13 mouse cellular contexts compared by ENCODE assay signal in genomic region chr17:27233298-27233697, GRCm38 (mm10). TPM values are rescaled to one million over a fixed set of nuclear protein-coding genes. Genes with fewer than 3 reads are reported as not detected.
A peak's percentile ranks its signal among the peaks of the same experiment; 100 is the strongest.
DNase-seq lines count a peak whose midpoint lies in the region.
"Had no signal": no experiment of that assay in that cellular context is flagged by ENCODE, and none has a peak within 500 bp of the region (broad histone marks: within the 10 kb centered on the region; RNA-seq: fewer than 3 reads in every experiment).

No protein-coding gene starts in this region.

- intact Hi-C loops in heart, postnatal 14 days (cut with DNase I) = no loop called here

- peak; percentile 92 for DNase-seq in heart, adult 11 months
- DNase-seq in heart, postnatal 14 days = no peak
- DNase-seq: adrenal gland, adult 2 months; adrenal gland, adult 8-10 months; adrenal gland, postnatal 10 days; adrenal gland, postnatal 14 days; adrenal gland, postnatal 25 days; adrenal gland, postnatal 36 days; B cell, adult 2 months; cerebellum, adult 11 months; cerebellum, adult 11-12 months; cerebellum, adult 18-20 months; cerebellum, adult 2 months had no signal

RNA-seq across cellular contexts. Expression of gene Lemd2, which starts 29.0 kb away (rescaled TPM):
- 10 to 100 TPM; 27.4 to 28.6 TPM for total RNA-seq in heart, postnatal 14 days (2021)
